In genomic region chr11:87542906-87543305, GRCm38 (mm10) we compare ENCODE assay signal across 30 mouse cellular contexts. TPM values are rescaled to one million over a fixed set of nuclear protein-coding genes. Genes with fewer than 3 reads are reported as not detected.
DNase-seq lines count a peak whose midpoint lies in the region; ATAC-seq and TF ChIP-seq lines count a peak whose summit lies in the region.
"Had no signal": no experiment of that assay in that cellular context is flagged by ENCODE, and none has a peak within 500 bp of the region (broad histone marks: within the 10 kb centered on the region; RNA-seq: fewer than 3 reads in every experiment).

No protein-coding gene starts in this region.

- no peaks in the 10 kb centered on the region for H3K4me1 ChIP-seq in liver, embryonic 11.5 days (replicated peaks; ENCODE audit: control insufficient read depth, insufficient read depth, low read length)
- H3K4me1 ChIP-seq: embryonic facial prominence, embryonic 12.5 days; forebrain, embryonic 12.5 days; limb, embryonic 15.5 days; liver, embryonic 15.5 days; lung, embryonic 15.5 days had no signal

- intact Hi-C loops in left cerebral cortex, postnatal 4 days (cut with DNase I) = no loop called here

- H3K27ac ChIP-seq in liver, embryonic 11.5 days (ENCODE audit: low read depth, low read length) = no peak overlapping the region
- H3K27ac ChIP-seq: embryonic facial prominence, embryonic 12.5 days; forebrain, embryonic 12.5 days; layer of hippocampus, adult 2 months; left cerebral cortex, adult 2 months; limb, embryonic 15.5 days; liver, embryonic 15.5 days; lung, embryonic 15.5 days had no signal

- H3K27me3 ChIP-seq in liver, embryonic 11.5 days (replicated peaks; ENCODE audit: control insufficient read depth, insufficient read depth, low read length) = no peaks in the 10 kb centered on the region
- H3K27me3 ChIP-seq: embryonic facial prominence, embryonic 12.5 days; forebrain, embryonic 12.5 days; limb, embryonic 15.5 days; liver, embryonic 15.5 days; lung, embryonic 15.5 days had no signal

- H3K36me3 ChIP-seq in liver, embryonic 11.5 days (ENCODE audit: control insufficient read depth, insufficient read depth, low read length) = no peaks in the 10 kb centered on the region
- H3K36me3 ChIP-seq: embryonic facial prominence, embryonic 12.5 days; forebrain, embryonic 12.5 days; limb, embryonic 15.5 days; liver, embryonic 15.5 days; lung, embryonic 15.5 days had no signal

- TF ChIP-seq CTCF in brain, embryonic 14.5 days (IDR thresholded peaks at IDR 0.05; ENCODE audit: borderline replicate concordance, extremely low read depth, insufficient read depth, insufficient read length) = no peak

- no peak overlapping the region for H3K4me3 ChIP-seq in liver, embryonic 11.5 days (ENCODE audit: low read depth, low read length)
- H3K4me3 ChIP-seq: embryonic facial prominence, embryonic 12.5 days; erythroblast, embryonic 14.5 days; forebrain, embryonic 12.5 days; layer of hippocampus, adult 2 months; left cerebral cortex, adult 2 months; limb, embryonic 15.5 days; liver, embryonic 15.5 days; lung, embryonic 15.5 days had no signal

- no peak overlapping the region for H3K9ac ChIP-seq in liver, embryonic 11.5 days (ENCODE audit: low read depth, low read length)
- H3K9ac ChIP-seq: embryonic facial prominence, embryonic 12.5 days; forebrain, embryonic 12.5 days; limb, embryonic 15.5 days; liver, embryonic 15.5 days; lung, embryonic 15.5 days had no signal

- ATAC-seq in liver, embryonic 11.5 days (replicated peaks; ENCODE audit: low FRiP score) = no peak
- ATAC-seq: hindbrain, embryonic 16.5 days; intestine, postnatal 0 days; midbrain, embryonic 16.5 days had no signal

- 47% methylated on average over 3 of the region's 3 CpGs for WGBS in liver, embryonic 11.5 days

- no peak for TF ChIP-seq POLR2A in brain, embryonic 14.5 days (IDR thresholded peaks at IDR 0.05; ENCODE audit: borderline replicate concordance, extremely low read depth, insufficient read depth, insufficient read length, poor library complexity, severe bottlenecking)

- H3K9me3 ChIP-seq in liver, embryonic 11.5 days (ENCODE audit: control insufficient read depth, low read length) = no peaks in the 10 kb centered on the region
- H3K9me3 ChIP-seq: embryonic facial prominence, embryonic 12.5 days; forebrain, embryonic 12.5 days; limb, embryonic 15.5 days; liver, embryonic 15.5 days; lung, embryonic 15.5 days had no signal

- no peak overlapping the region for H3K4me2 ChIP-seq in liver, embryonic 11.5 days
- H3K4me2 ChIP-seq: embryonic facial prominence, embryonic 12.5 days; forebrain, embryonic 12.5 days; limb, embryonic 15.5 days; liver, embryonic 15.5 days; lung, embryonic 15.5 days had no signal

- DNase-seq in left cerebral cortex, postnatal 4 days = peak; percentile 78
- no peak for DNase-seq in left cerebral cortex, adult 11 months (ENCODE audit: low spot score)
- peak; percentile 28 for DNase-seq in brain, adult 2 months (ENCODE audit: low read depth, low spot score)
- peak; percentile 6 for DNase-seq in brain, embryonic 14.5 days (ENCODE audit: low read depth)
- DNase-seq in cerebellum, adult 9-11 months = peak; percentile 45
- no peak for DNase-seq in retina, embryonic 14.5 days (ENCODE audit: low spot score)
- DNase-seq in liver, embryonic 11.5 days (ENCODE audit: low spot score) = no peak
- DNase-seq: gastrocnemius, postnatal 25 days; kidney, postnatal 25 days; lung, postnatal 4 days had no signal

RNA-seq across cellular contexts. Expression of gene Gm11492, which starts 23.5 kb away (rescaled TPM):
- not detected for total RNA-seq in left cerebral cortex, postnatal 4 days (2021)
- not detected in 2 replicates for polyA plus RNA-seq in brain, embryonic 14.5 days (2012; rRNA removed)
- not detected in 2 replicates for polyA plus RNA-seq in liver, embryonic 11.5 days (2014; fragmentation: Nextera tagmentation; extraction: Ambion mirVana)
- total RNA-seq: adrenal gland, adult 2 months; adrenal gland, postnatal 4 days; gastrocnemius, postnatal 25 days; hematopoietic stem cell, adult 5-6 weeks; layer of hippocampus, adult 2 months; left cerebral cortex, adult 2 months; MEL had no signal
- polyA plus RNA-seq: adrenal gland, adult 2 months; C2C12; embryonic facial prominence, embryonic 12.5 days; erythroblast, embryonic 14.5 days; forebrain, embryonic 12.5 days; heart, embryonic 16.5 days; hindbrain, embryonic 16.5 days; intestine, postnatal 0 days; kidney, embryonic 14.5 days; limb, embryonic 15.5 days; liver, embryonic 15.5 days; lung, embryonic 15.5 days; midbrain, embryonic 16.5 days; neural tube, embryonic 14.5 days; small intestine, adult 2 months had no signal

RNA-seq across cellular contexts. Expression of gene Sept4, which starts 25.8 kb away (rescaled TPM):
- 10 to 100 TPM; 26.2 to 32.6 TPM for total RNA-seq in left cerebral cortex, postnatal 4 days (2021)
- 17.0 and 19.4 TPM in 2 replicates for polyA plus RNA-seq in brain, embryonic 14.5 days (2012; rRNA removed)
- 11.1 and 12.8 TPM in 2 replicates for polyA plus RNA-seq in liver, embryonic 11.5 days (2014; fragmentation: Nextera tagmentation; extraction: Ambion mirVana)

RNA-seq across cellular contexts. Expression of gene Mtmr4, which starts 49.1 kb away (rescaled TPM):
- 100 to 1,000 TPM in 1 of 2 experiments, 10 to 100 TPM in 1; 95.6 to 101 TPM for total RNA-seq in left cerebral cortex, postnatal 4 days (2021)
- polyA plus RNA-seq in brain, embryonic 14.5 days (2012; rRNA removed) = 72.7 and 80.3 TPM in 2 replicates
- 31.5 and 34.8 TPM in 2 replicates for polyA plus RNA-seq in liver, embryonic 11.5 days (2014; fragmentation: Nextera tagmentation; extraction: Ambion mirVana)

Comparison
In these comparisons a context has a peak if more than half of its experiments do, and no peak if none do; other contexts are left out.
1. DNase-seq: peak in left cerebral cortex, postnatal 4 days (single experiment), brain, adult 2 months (single experiment), brain, embryonic 14.5 days (single experiment) and cerebellum, adult 9-11 months (single experiment); none in left cerebral cortex, adult 11 months (single experiment), retina, embryonic 14.5 days (single experiment) and liver, embryonic 11.5 days (single experiment).